Mouse (Mus musculus) T-cell, adult 2 months (primary cell): ENCODE measurements around the gene Scfd2.
A peak's percentile ranks its signal among the peaks of the same experiment; 100 is the strongest.

ENCODE experiments used
- DNase-seq: peaks from one replicate; pipeline ENCODE4 v3.0.0; 2022; ENCODE audit warnings: low spot score

Gene Scfd2

DNA sequence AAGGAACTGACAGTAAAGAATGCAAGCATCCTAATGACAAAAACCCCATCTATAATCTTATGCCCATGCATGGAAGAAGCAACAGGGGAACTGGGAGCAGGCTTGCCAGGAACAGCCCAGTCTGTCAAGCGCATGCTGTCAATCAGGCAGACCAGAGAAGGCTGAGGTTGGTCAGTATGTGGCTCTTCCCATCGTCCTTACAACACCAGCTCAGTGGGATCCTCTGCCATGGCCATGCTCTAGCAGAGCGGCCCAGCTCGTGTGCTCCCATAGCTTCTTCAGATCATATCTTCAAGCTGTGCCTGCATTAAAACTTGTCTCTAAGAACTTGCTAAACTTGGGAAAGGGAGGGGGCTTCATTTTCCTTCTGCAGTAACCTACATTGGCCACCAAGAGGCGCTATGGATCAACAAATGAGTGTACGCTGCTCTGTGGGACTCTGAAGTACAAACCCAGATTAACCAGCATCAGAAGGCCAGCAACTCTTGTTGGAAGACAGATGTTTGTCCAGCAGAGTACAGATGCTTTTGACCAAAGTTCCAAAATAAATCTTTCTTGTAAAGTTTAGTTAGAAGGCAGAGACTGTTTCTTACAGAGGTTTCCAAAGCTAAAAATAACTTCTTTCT lies 220.2 kb downstream of the Scfd2 start:
- peak; percentile 17 for DNase-seq

DNA sequence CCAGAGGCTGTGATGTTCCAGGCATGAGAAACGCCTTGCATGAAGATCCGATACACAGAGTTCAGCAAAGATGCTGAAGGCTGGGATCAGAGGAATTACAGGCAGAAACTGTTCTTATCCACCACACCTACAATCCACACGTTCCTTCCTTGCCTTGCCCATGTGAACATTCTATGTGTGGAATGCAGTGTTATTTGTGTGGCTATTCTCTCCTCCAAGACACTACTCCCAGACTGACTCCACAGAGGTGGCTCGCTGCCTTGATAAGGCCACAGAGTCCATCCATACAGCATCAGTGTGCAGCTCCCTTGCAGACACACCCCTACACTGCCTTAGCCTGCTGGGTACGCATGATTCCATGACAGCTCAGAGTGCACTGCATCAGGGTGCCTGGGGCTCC lies 221.5 kb downstream of the Scfd2 start:
- no peak for DNase-seq

DNA sequence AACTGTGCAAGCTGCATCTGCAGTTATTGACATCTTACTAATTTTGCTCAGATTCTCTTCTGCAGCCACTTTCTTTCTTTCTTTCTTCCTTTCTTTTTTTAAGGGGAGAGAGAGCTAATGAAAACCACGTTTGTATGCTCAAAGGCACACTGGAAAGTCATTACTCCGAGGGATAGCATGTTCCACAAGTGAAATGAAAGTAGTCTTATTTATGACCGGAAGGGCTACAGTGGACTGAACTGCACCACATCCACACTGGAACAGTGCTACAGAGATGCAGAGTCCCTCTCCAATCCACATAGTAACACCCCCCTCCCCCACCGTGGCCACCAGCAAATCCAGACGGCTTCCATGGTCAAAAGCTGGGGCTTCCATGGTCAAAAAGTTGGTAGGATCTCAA lies 224.3 kb downstream of the Scfd2 start:
- DNase-seq, result no peak

DNA sequence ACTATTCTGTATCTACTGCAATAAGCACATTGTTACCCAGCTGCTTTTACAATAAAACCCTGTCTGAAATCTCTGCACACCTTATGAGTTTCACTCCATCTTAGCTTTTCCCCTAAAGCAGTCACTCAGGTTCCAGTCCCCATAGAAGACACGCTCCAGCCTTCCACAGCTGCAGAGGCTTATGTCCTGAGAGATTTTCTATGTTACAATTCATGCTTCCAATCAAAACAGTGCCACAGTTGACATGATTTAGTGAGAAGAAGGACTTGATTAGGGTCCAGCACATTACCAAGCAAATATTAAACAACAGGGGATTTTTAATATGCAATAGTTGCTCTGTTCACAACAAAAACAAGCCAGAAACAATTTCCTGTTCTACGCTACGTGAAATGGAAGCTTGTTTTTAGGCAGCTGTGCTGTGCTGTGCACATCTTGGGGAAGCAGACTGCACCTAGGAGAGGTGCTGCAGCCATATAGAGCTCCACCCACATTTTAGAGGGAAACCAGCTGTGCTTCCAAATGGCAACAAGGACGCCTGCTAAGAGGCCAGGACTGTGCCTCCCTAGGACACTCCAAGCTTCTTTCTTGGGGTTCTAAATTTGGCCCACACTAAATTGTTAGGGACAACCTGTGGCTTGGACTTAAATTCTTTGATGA lies 225.9 kb downstream of the Scfd2 start:
- DNase-seq, result no peak

GRCm38 (mm10) chr5:74304767-74305166 lies 226.8 kb downstream of the Scfd2 start:
- DNase-seq, result no peak

GRCm38 (mm10) chr5:74302331-74302730 lies 229.2 kb downstream of the Scfd2 start:
- no peak for DNase-seq

DNA sequence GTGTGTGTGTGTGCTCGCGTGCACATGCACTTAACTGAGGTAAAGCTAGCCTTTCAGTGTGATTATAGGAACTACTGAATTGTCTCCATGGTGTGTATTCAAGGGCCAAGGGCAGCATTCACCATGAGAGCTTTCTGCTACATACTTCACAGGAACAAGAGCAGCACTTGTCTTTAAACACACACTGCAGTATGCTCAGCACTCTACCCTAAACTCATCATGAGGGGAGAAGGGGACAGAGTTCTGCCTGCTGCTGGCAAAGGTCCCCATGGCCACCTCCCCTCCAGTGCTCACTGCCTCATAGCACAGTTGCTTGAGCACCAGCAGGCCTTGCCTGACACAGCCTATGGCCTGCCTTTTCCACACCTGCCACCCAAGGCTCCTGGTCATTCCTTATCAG lies 230.1 kb downstream of the Scfd2 start:
- no peak for DNase-seq

DNA sequence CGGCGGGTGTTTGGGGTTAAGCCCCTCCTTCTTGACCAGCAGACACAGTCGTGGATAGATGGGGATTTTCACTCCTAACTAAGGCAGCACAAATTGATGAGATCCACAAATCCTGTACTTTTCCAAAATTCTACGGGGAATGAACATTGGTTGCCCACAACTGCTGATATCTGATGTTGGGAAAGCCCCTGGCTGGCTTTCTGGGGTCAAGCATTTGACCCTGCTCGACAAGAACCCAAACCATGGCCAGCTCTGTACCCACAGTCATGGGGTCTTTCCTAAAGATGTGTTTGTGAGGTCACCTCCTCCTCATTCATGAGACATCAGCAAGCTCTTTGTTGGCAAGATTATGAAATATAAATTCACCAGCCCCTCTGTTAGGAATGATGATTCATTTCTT lies 230.6 kb downstream of the Scfd2 start:
- DNase-seq, result no peak

GRCm38 (mm10) chr5:74300140-74300539 lies 231.4 kb downstream of the Scfd2 start:
- no peak for DNase-seq

DNA sequence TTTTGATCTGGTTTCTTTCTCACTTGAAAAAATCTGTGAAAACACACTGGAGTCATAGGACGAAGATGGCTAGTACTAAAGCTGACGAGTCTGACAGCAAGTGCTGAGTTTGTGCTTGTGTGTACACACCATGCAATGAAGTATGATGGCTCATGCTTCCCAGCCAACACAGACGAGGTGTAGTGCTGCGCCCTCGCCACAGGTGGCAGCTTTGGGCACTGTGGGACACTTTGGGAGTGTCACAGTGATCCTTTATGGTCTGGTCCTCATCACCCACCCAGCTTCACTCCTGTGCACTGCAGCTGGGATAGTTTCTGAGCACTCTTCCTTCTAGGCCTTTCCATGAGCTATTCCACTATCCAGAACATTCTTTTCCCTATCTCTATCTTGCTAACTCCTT lies 234.4 kb downstream of the Scfd2 start:
- DNase-seq, result no peak

DNA sequence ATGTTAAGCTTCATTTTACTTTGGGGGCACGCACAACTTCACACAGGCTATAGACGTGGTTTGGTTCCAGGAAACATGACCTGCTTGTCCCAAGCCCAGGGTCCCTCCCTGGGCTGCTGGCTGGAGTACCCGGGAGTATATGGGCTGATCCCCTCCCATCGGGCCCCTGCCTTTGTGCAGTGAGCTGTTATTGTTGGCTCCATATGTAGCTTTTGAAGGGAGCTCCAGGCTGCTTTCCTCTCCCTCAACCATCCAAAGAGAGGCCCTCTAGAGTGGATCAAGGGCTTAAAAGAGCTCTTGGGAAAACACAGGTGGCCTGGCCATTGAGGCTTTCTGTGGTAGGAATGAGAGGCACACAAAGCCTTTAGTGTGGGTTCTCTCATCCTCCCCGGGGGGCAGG lies 235.5 kb downstream of the Scfd2 start:
- DNase-seq, result no peak

DNA sequence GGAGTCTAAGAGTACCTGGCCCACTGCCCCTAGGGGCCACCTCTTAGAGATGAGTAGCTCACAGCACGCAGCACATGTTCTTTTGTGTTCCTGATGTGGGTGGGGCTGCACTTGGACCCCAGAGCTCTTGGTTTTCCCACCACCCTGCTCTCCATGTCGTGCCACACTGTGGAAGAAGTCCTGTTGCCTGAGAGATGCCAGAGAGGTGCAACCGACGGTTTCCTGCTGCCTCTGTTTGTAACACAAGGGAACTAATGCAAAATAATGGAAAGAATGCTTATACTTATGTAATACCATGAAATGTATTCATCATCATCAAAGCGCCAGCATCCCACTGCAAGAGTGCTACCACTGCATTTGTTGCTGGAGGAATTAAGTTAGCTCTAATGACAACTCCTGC lies 238.0 kb downstream of the Scfd2 start:
- no peak for DNase-seq

DNA sequence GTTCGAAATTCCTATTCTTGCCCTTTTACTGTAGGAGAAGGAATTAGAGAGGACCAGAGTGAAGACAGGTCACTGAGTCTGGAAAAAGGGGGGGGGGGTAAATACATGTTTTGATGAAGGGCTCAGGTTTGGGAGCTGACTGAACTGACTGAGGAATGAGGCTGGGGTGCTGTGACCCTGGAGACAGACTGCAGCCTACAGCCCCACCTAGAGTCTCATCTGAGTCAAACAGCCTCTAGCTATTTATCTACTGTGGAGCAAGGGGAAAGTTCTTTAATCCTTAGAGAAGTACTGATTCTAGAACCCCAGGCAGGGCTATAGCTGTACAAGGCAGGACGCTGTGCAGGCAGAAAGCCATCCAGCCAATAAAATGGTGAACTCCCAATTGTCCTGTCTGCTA lies 239.5 kb downstream of the Scfd2 start:
- DNase-seq, result no peak

- DNase-seq, result no peak
Observed at GRCm38 (mm10) chr5:74291575-74291974, 240.0 kb downstream of the Scfd2 start.

GRCm38 (mm10) chr5:74289957-74290356 lies 241.6 kb downstream of the Scfd2 start:
- DNase-seq, result no peak

DNA sequence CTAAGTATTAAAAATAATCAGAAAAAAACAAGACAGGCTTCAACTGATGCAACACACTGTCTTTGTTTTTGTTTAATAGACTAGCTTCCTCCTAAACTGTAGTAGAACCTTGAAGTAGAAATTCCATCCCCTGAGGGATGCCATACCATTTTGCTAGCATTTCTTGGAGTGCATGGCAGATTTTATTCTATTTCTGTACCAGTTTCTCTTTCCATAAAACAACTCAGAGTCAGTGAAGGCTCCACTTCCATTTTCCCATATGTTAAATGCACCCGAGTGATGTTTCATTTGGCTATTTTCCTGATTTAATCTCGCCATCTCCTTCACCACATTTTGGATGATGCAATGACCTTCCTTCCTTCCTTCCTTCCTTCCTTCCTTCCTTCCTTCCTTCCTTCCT lies 243.4 kb downstream of the Scfd2 start:
- DNase-seq, result no peak

DNA sequence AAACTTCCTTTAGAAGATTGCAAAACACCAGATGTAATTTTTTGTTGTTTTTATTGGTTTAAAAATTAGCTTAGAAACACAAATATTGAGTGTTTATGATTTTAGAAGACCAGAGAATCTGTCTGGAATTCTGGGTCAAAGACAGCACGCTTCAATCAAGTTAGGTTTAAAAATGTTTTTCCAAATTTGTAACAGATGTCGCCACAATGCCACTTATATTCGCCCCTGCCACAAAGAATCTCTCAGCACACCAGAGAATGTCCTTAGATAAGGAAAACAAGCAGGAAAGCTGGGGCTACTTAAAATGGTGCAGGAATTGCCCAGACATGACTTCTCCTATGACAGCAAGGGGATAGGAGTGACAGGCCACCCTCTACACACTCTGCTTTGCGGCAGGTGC lies 245.3 kb downstream of the Scfd2 start:
- no peak for DNase-seq

DNA sequence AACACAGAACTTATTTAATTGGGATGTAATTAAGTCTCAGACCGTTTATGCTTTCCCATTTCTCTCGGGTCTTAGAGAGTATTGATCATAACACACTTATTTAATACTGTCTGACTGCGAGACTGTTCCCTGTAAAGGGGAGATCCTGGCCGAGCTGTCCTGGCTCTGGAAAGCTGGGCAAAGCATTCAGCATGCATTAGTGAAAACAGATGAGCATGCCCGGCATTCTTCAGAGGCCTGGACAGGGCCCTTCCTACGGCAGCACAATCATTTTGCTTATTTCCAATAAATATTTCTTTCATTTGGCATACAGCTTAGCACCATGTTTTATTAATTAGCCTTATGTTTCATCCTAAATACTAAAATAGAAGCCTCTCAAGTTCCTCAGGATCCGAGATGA lies 245.8 kb downstream of the Scfd2 start:
- no peak for DNase-seq

DNA sequence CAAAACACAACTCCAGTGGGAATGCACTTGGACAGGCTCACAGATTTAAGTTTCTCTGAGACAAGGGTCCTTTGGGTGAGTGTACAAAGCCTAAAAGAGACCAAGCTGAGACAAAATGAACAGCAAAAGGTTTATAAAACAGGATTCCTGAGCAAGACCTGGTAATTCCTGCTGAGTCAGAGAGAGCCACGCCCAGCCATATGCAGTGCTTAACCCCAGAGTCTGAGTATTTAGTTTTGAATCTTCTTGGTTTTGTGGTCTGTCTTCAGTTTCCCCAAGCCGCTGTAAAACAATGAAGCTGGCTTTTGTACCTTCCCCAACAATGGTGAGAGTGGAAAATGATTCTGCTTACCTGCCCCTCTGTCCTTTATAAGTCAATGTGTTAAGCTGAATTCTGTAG lies 246.3 kb downstream of the Scfd2 start:
- no peak for DNase-seq

- DNase-seq, result no peak
Observed at GRCm38 (mm10) chr5:74283545-74283944, 248.0 kb downstream of the Scfd2 start.

- DNase-seq, result no peak
Observed at GRCm38 (mm10) chr5:74281480-74281879, 250.1 kb downstream of the Scfd2 start.

- no peak for DNase-seq
Observed at GRCm38 (mm10) chr5:74279673-74280072, 251.9 kb downstream of the Scfd2 start.

- DNase-seq, result no peak
Observed at GRCm38 (mm10) chr5:74278428-74278827, 253.1 kb downstream of the Scfd2 start.

GRCm38 (mm10) chr5:74277712-74278111 lies 253.8 kb downstream of the Scfd2 start:
- peak; percentile 71 for DNase-seq
